Mouse (Mus musculus) stomach, embryonic 15.5 days (tissue): ENCODE data around the gene D630039A03Rik. TPM values are rescaled to one million over a fixed set of nuclear protein-coding genes. Genes with fewer than 3 reads are reported as not detected.

ENCODE experiments used
- ATAC-seq: fragments of 200-750 bp; cut with Nextera tagmentation; 2 replicates; pipeline ENCODE4 v1.8.0; 2017; ENCODE audit warnings: low read depth, moderate number of reproducible peaks, moderate TSS enrichment; ENCODE audit not compliant: insufficient read depth, low FRiP score
- H3K27ac ChIP-seq: fragments of 300-500 bp; sonication (generic); 2 replicates; pipeline ENCODE4 v1.5.1; 2015; ENCODE audit warnings: mild to moderate bottlenecking, inconsistent platforms
- H3K27me3 ChIP-seq: fragments of 300-500 bp; sonication (generic); replicated peaks from 2 replicates; pipeline ENCODE4 v1.6.1; 2015; ENCODE audit warnings: inconsistent platforms
- H3K36me3 ChIP-seq: fragments of 300-500 bp; sonication (generic); 2 replicates; pipeline ENCODE4 v1.6.1; 2015; ENCODE audit warnings: inconsistent platforms
- H3K4me1 ChIP-seq: fragments of 300-500 bp; sonication (generic); 2 replicates; pipeline ENCODE4 v1.6.1; 2015; ENCODE audit warnings: inconsistent platforms
- H3K4me2 ChIP-seq: fragments of 300-500 bp; sonication (generic); 2 replicates; pipeline ENCODE4 v1.6.1; 2015; ENCODE audit warnings: mild to moderate bottlenecking, inconsistent platforms
- H3K4me3 ChIP-seq: fragments of 300-500 bp; sonication (generic); replicated peaks from 2 replicates; pipeline ENCODE4 v1.5.1; 2015; ENCODE audit warnings: inconsistent platforms
- H3K9ac ChIP-seq: fragments of 300-500 bp; sonication (generic); 2 replicates; pipeline ENCODE4 v1.6.1; 2015; ENCODE audit warnings: inconsistent platforms
- H3K9me3 ChIP-seq: fragments of 300-500 bp; sonication (generic); 2 replicates; pipeline ENCODE4 v1.6.1; 2016; ENCODE audit warnings: inconsistent platforms
- WGBS: fragments of 180-500 bp; shearing (Covaris S2); methylation state at CpG from one replicate; pipeline ENCODE4 v1.1.7; 2015; 5-methylcytosine and 5-hydroxymethylcytosine counted together
- polyA plus RNA-seq: library from polyadenylated mRNA; unstranded; fragments of >200 nt; fragmentation: Nextera tagmentation; extraction: Ambion mirVana; gene quantifications from 2 replicates; pipeline ENCODE4 v1.2.1, GENCODE M21; 2015

D630039A03Rik gene
- polyA plus RNA-seq, 1 experiment from 2014 or later, result 10.4 TPM

- Histone ChIP-seq H3K4me3 (no peak overlapping the region), H3K27ac (no peak overlapping the region), H3K9ac (no peak overlapping the region), H3K4me2 (no peak overlapping the region), H3K9me3 (no peaks in the 10 kb centered on the region), H3K27me3 (no peaks in the 10 kb centered on the region), H3K4me1 (peaks cover 19% of the 10 kb centered on the region), H3K36me3 (peaks cover 33% of the 10 kb centered on the region)
- WGBS, result 83% methylated on average over 1 of the region's 1 CpGs
- no peak for ATAC-seq
Measured at GRCm38 (mm10) chr4:57952891-57953290, 36.8 kb upstream of the D630039A03Rik start.

GRCm38 (mm10) chr4:57952416-57952815 is 36.3 kb upstream of the D630039A03Rik start:
- Histone ChIP-seq H3K27ac (no peak overlapping the region), H3K27me3 (no peaks in the 10 kb centered on the region), H3K4me2 (no peak overlapping the region), H3K9me3 (no peaks in the 10 kb centered on the region), H3K36me3 (peaks cover 33% of the 10 kb centered on the region), H3K9ac (no peak overlapping the region), H3K4me3 (no peak overlapping the region), H3K4me1 (peaks cover 16% of the 10 kb centered on the region; the same call in 1 of the 2 replicates)
- 90% methylated on average over 3 of the region's 3 CpGs for WGBS
- ATAC-seq, result no peak

- no peak for ATAC-seq
- WGBS, result 88% methylated on average over 6 of the region's 6 CpGs
- H3K36me3 ChIP-seq, result peaks cover 50% of the 10 kb centered on the region
- no peak overlapping the region for H3K4me3 ChIP-seq
- no peaks in the 10 kb centered on the region for H3K27me3 ChIP-seq
- no peak overlapping the region for H3K4me2 ChIP-seq
- H3K9me3 ChIP-seq, result no peaks in the 10 kb centered on the region
- H3K9ac ChIP-seq, result no peak overlapping the region
- H3K27ac ChIP-seq, result no peak overlapping the region
- H3K4me1 ChIP-seq, result 0 out of 2 replicates have a peak, but pooled peaks cover 8% of the 10 kb centered on the region
Measured at GRCm38 (mm10) chr4:57949866-57950265, 33.8 kb upstream of the D630039A03Rik start.

GRCm38 (mm10) chr4:57947476-57947875 is 31.4 kb upstream of the D630039A03Rik start:
- Histone ChIP-seq H3K4me2 (no peak overlapping the region), H3K9ac (no peak overlapping the region), H3K27me3 (no peaks in the 10 kb centered on the region), H3K4me1 (no peaks in the 10 kb centered on the region), H3K27ac (0 out of 2 replicates have a peak overlapping the region, but pooled peaks have one; percentile 31), H3K9me3 (no peaks in the 10 kb centered on the region), H3K36me3 (peaks cover 57% of the 10 kb centered on the region), H3K4me3 (no peak overlapping the region)
- 93% methylated on average over 4 of the region's 4 CpGs for WGBS
- ATAC-seq, result no peak

GRCm38 (mm10) chr4:57947036-57947435 is 30.9 kb upstream of the D630039A03Rik start:
- Histone ChIP-seq H3K9me3 (no peaks in the 10 kb centered on the region), H3K27me3 (no peaks in the 10 kb centered on the region), H3K4me1 (no peaks in the 10 kb centered on the region), H3K36me3 (peaks cover 57% of the 10 kb centered on the region), H3K9ac (no peak overlapping the region), H3K4me3 (no peak overlapping the region), H3K4me2 (no peak overlapping the region), H3K27ac (no peak overlapping the region)
- peak; percentile 82; the same call in 1 of the 2 replicates for ATAC-seq
- 66% methylated on average over 10 of the region's 10 CpGs for WGBS

- H3K9ac ChIP-seq, result no peak overlapping the region
- H3K4me3 ChIP-seq, result no peak overlapping the region
- no peak overlapping the region for H3K27ac ChIP-seq
- no peak overlapping the region for H3K4me2 ChIP-seq
- H3K36me3 ChIP-seq, result peaks cover 24% of the 10 kb centered on the region
- no peaks in the 10 kb centered on the region for H3K4me1 ChIP-seq
- 91% methylated on average over 2 of the region's 2 CpGs for WGBS
- H3K27me3 ChIP-seq, result no peaks in the 10 kb centered on the region
- ATAC-seq, result no peak
- no peaks in the 10 kb centered on the region for H3K9me3 ChIP-seq
Measured at GRCm38 (mm10) chr4:57942892-57943291, 26.8 kb upstream of the D630039A03Rik start.

GRCm38 (mm10) chr4:57940631-57941030 is 24.5 kb upstream of the D630039A03Rik start:
- WGBS, result 80% methylated on average over 4 of the region's 4 CpGs
- no peaks in the 10 kb centered on the region for H3K27me3 ChIP-seq
- peaks cover 13% of the 10 kb centered on the region for H3K36me3 ChIP-seq
- H3K9ac ChIP-seq, result no peak overlapping the region
- ATAC-seq, result no peak
- no peaks in the 10 kb centered on the region for H3K9me3 ChIP-seq
- no peak overlapping the region for H3K4me3 ChIP-seq
- H3K4me1 ChIP-seq, result no peaks in the 10 kb centered on the region
- H3K27ac ChIP-seq, result no peak overlapping the region
- H3K4me2 ChIP-seq, result no peak overlapping the region

- no peak for ATAC-seq
- H3K27ac ChIP-seq, result no peak overlapping the region
- H3K4me3 ChIP-seq, result no peak overlapping the region
- no peaks in the 10 kb centered on the region for H3K9me3 ChIP-seq
- H3K4me2 ChIP-seq, result no peak overlapping the region
- H3K4me1 ChIP-seq, result no peaks in the 10 kb centered on the region
- no peak overlapping the region for H3K9ac ChIP-seq
- H3K36me3 ChIP-seq, result no peaks in the 10 kb centered on the region
- no peaks in the 10 kb centered on the region for H3K27me3 ChIP-seq
- WGBS, result 80% methylated on average over 6 of the region's 6 CpGs
Measured at GRCm38 (mm10) chr4:57937292-57937691, 21.2 kb upstream of the D630039A03Rik start.

GRCm38 (mm10) chr4:57934181-57934580 is 18.1 kb upstream of the D630039A03Rik start:
- H3K9ac ChIP-seq, result no peak overlapping the region
- no peak overlapping the region for H3K4me2 ChIP-seq
- 63% methylated on average over 5 of the region's 5 CpGs for WGBS
- no peak overlapping the region for H3K4me3 ChIP-seq
- ATAC-seq, result no peak
- no peaks in the 10 kb centered on the region for H3K27me3 ChIP-seq
- no peaks in the 10 kb centered on the region for H3K36me3 ChIP-seq
- H3K27ac ChIP-seq, result no peak overlapping the region
- H3K9me3 ChIP-seq, result no peaks in the 10 kb centered on the region
- H3K4me1 ChIP-seq, result no peaks in the 10 kb centered on the region

- H3K27ac ChIP-seq, result no peak overlapping the region
- no peak for ATAC-seq
- H3K36me3 ChIP-seq, result no peaks in the 10 kb centered on the region
- 64% methylated on average over 5 of the region's 5 CpGs for WGBS
- H3K27me3 ChIP-seq, result no peaks in the 10 kb centered on the region
- H3K9ac ChIP-seq, result no peak overlapping the region
- no peak overlapping the region for H3K4me2 ChIP-seq
- H3K4me1 ChIP-seq, result no peaks in the 10 kb centered on the region
- H3K9me3 ChIP-seq, result no peaks in the 10 kb centered on the region
- no peak overlapping the region for H3K4me3 ChIP-seq
Measured at GRCm38 (mm10) chr4:57930559-57931170, 14.6 kb upstream of the D630039A03Rik start.

- H3K36me3 ChIP-seq, result no peaks in the 10 kb centered on the region
- H3K27me3 ChIP-seq, result no peaks in the 10 kb centered on the region
- H3K9ac ChIP-seq, result no peak overlapping the region
- WGBS, result 24% methylated on average over 3 of the region's 3 CpGs
- no peak overlapping the region for H3K4me3 ChIP-seq
- no peak for ATAC-seq
- no peak overlapping the region for H3K4me2 ChIP-seq
- H3K9me3 ChIP-seq, result no peaks in the 10 kb centered on the region
- no peak overlapping the region for H3K27ac ChIP-seq
- no peaks in the 10 kb centered on the region for H3K4me1 ChIP-seq
Measured at GRCm38 (mm10) chr4:57927464-57928205, 11.5 kb upstream of the D630039A03Rik start.

GRCm38 (mm10) chr4:57924556-57925071 is 8.5 kb upstream of the D630039A03Rik start:
- no peaks in the 10 kb centered on the region for H3K9me3 ChIP-seq
- H3K4me1 ChIP-seq, result 0 out of 2 replicates have a peak, but pooled peaks cover 5% of the 10 kb centered on the region
- no peak overlapping the region for H3K27ac ChIP-seq
- 70% methylated on average over 6 of the region's 6 CpGs for WGBS
- no peaks in the 10 kb centered on the region for H3K27me3 ChIP-seq
- no peak overlapping the region for H3K9ac ChIP-seq
- no peaks in the 10 kb centered on the region for H3K36me3 ChIP-seq
- no peak overlapping the region for H3K4me2 ChIP-seq
- ATAC-seq, result no peak
- no peak overlapping the region for H3K4me3 ChIP-seq
